Mouse (Mus musculus) hindbrain, embryonic 11.5 days (tissue): ENCODE measurements around the gene Tgfbr3l. TPM values are rescaled to one million over a fixed set of nuclear protein-coding genes. Genes with fewer than 3 reads are reported as not detected.
A peak's percentile ranks its signal among the peaks of the same experiment; 100 is the strongest.

ENCODE experiments used
- ATAC-seq: fragments of 200-750 bp; cut with Nextera tagmentation; 2 replicates; pipeline ENCODE4 v1.8.0; 2017; ENCODE audit warnings: mild to moderate bottlenecking, moderate TSS enrichment, moderate library complexity; ENCODE audit not compliant: low FRiP score
- DNase-seq: peaks from one replicate; pipeline ENCODE4 v3.0.0-alpha.2; 2015; ENCODE audit warnings: low spot score
- H3K27ac ChIP-seq: fragments of 300-500 bp; sonication (generic); 2 replicates; pipeline ENCODE4 v1.5.1; 2014; ENCODE audit warnings: mild to moderate bottlenecking, low read depth, low read length
- H3K27me3 ChIP-seq: fragments of 300-500 bp; sonication (generic); 2 replicates; pipeline ENCODE4 v1.6.1; 2014; ENCODE audit warnings: mild to moderate bottlenecking, low read length, moderate library complexity, mixed read lengths; ENCODE audit not compliant: control insufficient read depth, insufficient read depth
- H3K36me3 ChIP-seq: fragments of 300-500 bp; sonication (generic); 2 replicates; pipeline ENCODE4 v1.6.1; 2014; ENCODE audit warnings: mild to moderate bottlenecking, low read length, moderate library complexity, mixed read lengths; ENCODE audit not compliant: control insufficient read depth, insufficient read depth
- H3K4me1 ChIP-seq: fragments of 300-500 bp; sonication (generic); replicated peaks from 2 replicates; pipeline ENCODE4 v1.6.1; 2014; ENCODE audit warnings: low read length, mixed read lengths; ENCODE audit not compliant: control insufficient read depth, insufficient read depth
- H3K4me2 ChIP-seq: fragments of 300-500 bp; sonication (generic); replicated peaks from 2 replicates; pipeline ENCODE4 v1.6.1; 2014; ENCODE audit warnings: mild to moderate bottlenecking, low read depth, low read length
- H3K4me3 ChIP-seq: fragments of 300-500 bp; sonication (generic); 2 replicates; pipeline ENCODE4 v1.5.1; 2014; ENCODE audit warnings: low read depth, low read length
- H3K9ac ChIP-seq: fragments of 300-500 bp; sonication (generic); 2 replicates; pipeline ENCODE4 v1.6.1; 2014; ENCODE audit warnings: low read depth, low read length
- H3K9me3 ChIP-seq: fragments of 300-500 bp; sonication (generic); 2 replicates; pipeline ENCODE4 v1.6.1; 2016; ENCODE audit warnings: low read length; ENCODE audit not compliant: control insufficient read depth
- WGBS: fragments of 180-500 bp; shearing (Covaris S2); extraction: QIAGEN DNeasy Blood & Tissue Kit; methylation state at CpG from one replicate; pipeline ENCODE4 v1.1.7; 2014; 5-methylcytosine and 5-hydroxymethylcytosine counted together
- polyA plus RNA-seq: library from polyadenylated mRNA; unstranded; fragments of >200 nt; fragmentation: Nextera tagmentation; extraction: Ambion mirVana; gene quantifications from 2 replicates; pipeline ENCODE4 v1.2.1, GENCODE M21; 2014

Gene Tgfbr3l
- polyA plus RNA-seq, 1 experiment from 2014 or later: 2.1 TPM

GRCm38 (mm10) chr8:4226739-4227347 lies 21.2 kb upstream of the Tgfbr3l start, which contains the start of gene Lrrc8e:
Gene Lrrc8e, plus strand, starts transcription at chr8:4226827.
- no peak within 1 kb of the TSS for H3K4me3 ChIP-seq
- H3K9me3 ChIP-seq: no peaks in the 10 kb centered on the region
- no peaks in the 10 kb centered on the region; the same call in 1 of the 2 replicates for H3K4me1 ChIP-seq
- H3K27ac ChIP-seq: no peak within 1 kb of the TSS
- 4% methylated on average over 33 of the region's 33 CpGs for WGBS
- ATAC-seq (peak; percentile 63), DNase-seq (no peak)
- peak within 1 kb of the TSS; percentile 20; the same call in 1 of the 2 replicates for H3K4me2 ChIP-seq
- H3K27me3 ChIP-seq: peaks cover 10% of the 10 kb centered on the region
- H3K36me3 ChIP-seq: no peaks in the 10 kb centered on the region
- no peak within 1 kb of the TSS for H3K9ac ChIP-seq

- Histone ChIP-seq H3K36me3 (no peaks in the 10 kb centered on the region), H3K27ac (no peak overlapping the region), H3K4me3 (no peak overlapping the region), H3K9ac (no peak overlapping the region), H3K4me2 (no peak overlapping the region), H3K27me3 (peaks cover 10% of the 10 kb centered on the region), H3K9me3 (no peaks in the 10 kb centered on the region), H3K4me1 (no peaks in the 10 kb centered on the region; the same call in 1 of the 2 replicates)
- ATAC-seq (no peak), DNase-seq (no peak)
- 87% methylated on average over 4 of the region's 4 CpGs for WGBS
Measured at GRCm38 (mm10) chr8:4227919-4228318, 20.1 kb upstream of the Tgfbr3l start.

DNA sequence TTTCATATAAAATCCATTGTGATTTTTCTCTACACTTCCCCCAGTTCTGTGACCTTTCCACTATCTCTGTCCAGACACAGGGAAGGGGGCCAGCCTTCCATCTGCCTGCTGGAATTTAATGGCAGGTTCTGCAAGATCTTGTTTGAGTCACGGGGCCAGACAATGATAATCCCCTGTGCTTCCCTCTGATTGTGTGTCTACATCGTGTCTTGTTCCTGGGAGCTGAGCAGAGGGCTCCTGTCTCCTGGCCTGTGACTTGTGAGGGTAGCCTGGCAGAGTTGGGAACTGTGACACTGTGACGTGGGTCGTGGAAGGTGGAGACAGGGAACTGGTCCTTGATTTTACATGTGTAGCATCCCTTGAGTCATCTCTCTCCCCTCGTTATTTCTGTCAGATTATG lies 18.2 kb upstream of the Tgfbr3l start:
- 81% methylated on average over 5 of the region's 5 CpGs for WGBS
- no peak overlapping the region for H3K4me2 ChIP-seq
- no peaks in the 10 kb centered on the region for H3K9me3 ChIP-seq
- H3K4me3 ChIP-seq: no peak overlapping the region
- H3K27me3 ChIP-seq: peaks cover 10% of the 10 kb centered on the region
- DNase-seq: no peak
- H3K9ac ChIP-seq: no peak overlapping the region
- ATAC-seq: no peak
- H3K36me3 ChIP-seq: no peaks in the 10 kb centered on the region
- H3K27ac ChIP-seq: no peak overlapping the region
- no peaks in the 10 kb centered on the region; the same call in 1 of the 2 replicates for H3K4me1 ChIP-seq

DNA sequence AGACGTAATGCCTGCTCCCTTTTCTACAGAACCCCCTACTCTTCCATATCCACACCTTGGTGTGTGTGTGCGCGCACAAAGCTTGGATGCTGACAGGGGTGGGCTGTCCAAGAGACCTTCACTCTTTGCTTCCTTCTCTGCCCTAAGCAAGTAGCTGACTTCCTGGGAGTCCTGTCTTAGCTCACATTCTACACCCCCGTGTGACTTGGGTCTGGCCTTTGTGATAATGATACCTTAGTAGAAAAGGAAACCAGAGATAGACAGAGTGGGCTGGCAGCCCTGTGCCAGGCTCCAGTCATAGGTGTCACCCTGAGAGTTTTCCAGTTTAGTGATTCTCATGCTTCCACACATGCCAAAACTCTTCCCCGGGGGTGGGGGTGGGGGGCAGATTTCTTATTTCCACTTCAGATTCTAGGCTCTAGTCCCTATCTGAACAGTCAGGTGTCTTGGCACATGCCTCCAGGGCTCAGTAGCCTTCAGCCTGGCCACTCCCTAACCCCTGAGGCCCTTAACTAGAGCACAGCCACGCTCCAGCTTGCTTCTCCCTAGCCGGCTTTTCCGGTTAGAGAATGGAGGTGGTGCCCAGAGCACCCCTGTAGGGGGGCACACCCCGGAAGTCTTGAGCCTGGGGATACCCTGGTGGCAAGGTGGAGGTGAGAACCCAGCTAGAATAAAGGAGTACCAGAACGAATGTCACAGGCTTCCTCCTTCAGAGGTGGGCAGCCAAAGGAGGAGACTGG lies 17.2 kb upstream of the Tgfbr3l start:
- no peaks in the 10 kb centered on the region for H3K36me3 ChIP-seq
- H3K4me3 ChIP-seq: no peak overlapping the region
- H3K9ac ChIP-seq: no peak overlapping the region
- no peak for ATAC-seq
- H3K4me1 ChIP-seq: no peaks in the 10 kb centered on the region; the same call in 1 of the 2 replicates
- WGBS: 62% methylated on average over 10 of the region's 10 CpGs
- no peak for DNase-seq
- no peak overlapping the region for H3K4me2 ChIP-seq
- no peak overlapping the region for H3K27ac ChIP-seq
- H3K9me3 ChIP-seq: no peaks in the 10 kb centered on the region
- peaks cover 10% of the 10 kb centered on the region for H3K27me3 ChIP-seq

GRCm38 (mm10) chr8:4237814-4238433 lies 10.1 kb upstream of the Tgfbr3l start:
- H3K9me3 ChIP-seq: no peaks in the 10 kb centered on the region
- ATAC-seq (no peak; the same call in 1 of the 2 replicates), DNase-seq (no peak)
- no peaks in the 10 kb centered on the region for H3K27me3 ChIP-seq
- H3K27ac ChIP-seq: peak overlapping the region; percentile 86
- H3K4me1 ChIP-seq: peaks cover 5% of the 10 kb centered on the region
- H3K9ac ChIP-seq: peak overlapping the region; percentile 79
- 21% methylated on average over 15 of the region's 15 CpGs for WGBS
- peak overlapping the region; percentile 80 for H3K4me3 ChIP-seq
- no peaks in the 10 kb centered on the region for H3K36me3 ChIP-seq
- H3K4me2 ChIP-seq: peak overlapping the region; percentile 54

GRCm38 (mm10) chr8:4238434-4239192 lies 9.4 kb upstream of the Tgfbr3l start, which contains the start of the genes Map2k7 and Gm49320:
Gene Map2k7, plus strand, starts transcription at chr8:4238740.
Gene Gm49320, plus strand, starts transcription at chr8:4238865.
- Histone ChIP-seq H3K4me1 (peaks cover 5% of the 10 kb centered on the region), H3K4me3 (peak within 1 kb of the TSS; percentile 80), H3K9ac (peak within 1 kb of the TSS; percentile 79), H3K4me2 (peak within 1 kb of the TSS; percentile 54), H3K27ac (peak within 1 kb of the TSS; percentile 86), H3K27me3 (no peaks in the 10 kb centered on the region), H3K9me3 (no peaks in the 10 kb centered on the region), H3K36me3 (peaks cover 3% of the 10 kb centered on the region; the same call in 1 of the 2 replicates)
- peak; percentile 95 for ATAC-seq
- peak; percentile 100 for DNase-seq
- under 1% methylated on average over 67 of the region's 71 CpGs for WGBS

GRCm38 (mm10) chr8:4239193-4239890 lies 8.7 kb upstream of the Tgfbr3l start:
- peak overlapping the region; percentile 80 for H3K4me3 ChIP-seq
- WGBS: 15% methylated on average over 19 of the region's 19 CpGs
- no peak; the same call in 1 of the 2 replicates for ATAC-seq
- H3K4me2 ChIP-seq: peak overlapping the region; percentile 53
- no peaks in the 10 kb centered on the region for H3K27me3 ChIP-seq
- H3K9me3 ChIP-seq: no peaks in the 10 kb centered on the region
- no peak for DNase-seq
- peaks cover 10% of the 10 kb centered on the region for H3K36me3 ChIP-seq
- peak overlapping the region; percentile 79 for H3K9ac ChIP-seq
- peak overlapping the region; percentile 82 for H3K27ac ChIP-seq
- H3K4me1 ChIP-seq: peaks cover 5% of the 10 kb centered on the region

DNA sequence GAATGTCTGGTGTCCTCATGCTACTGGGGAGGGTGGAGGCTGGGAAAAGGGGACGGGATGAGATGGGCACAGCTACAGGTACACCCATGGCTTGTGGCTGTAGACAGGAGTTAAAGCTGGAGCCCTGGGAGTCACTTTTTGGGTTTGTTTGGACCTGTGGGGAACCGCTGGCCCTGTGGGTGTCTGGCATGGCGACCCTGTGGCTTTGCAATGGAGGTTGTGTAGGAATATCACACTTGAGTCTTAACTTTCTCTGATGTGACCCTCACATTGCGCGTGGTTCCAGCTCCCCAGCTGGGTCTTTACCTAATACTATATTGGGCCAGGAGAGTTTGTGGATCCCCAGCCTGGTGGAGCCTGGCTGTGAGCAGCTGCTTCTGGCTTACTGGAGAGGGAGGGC lies 3.0 kb upstream of the Tgfbr3l start:
- H3K9me3 ChIP-seq: no peaks in the 10 kb centered on the region

More for the DNA sequence above, 3.0 kb upstream of the Tgfbr3l start:
- Histone ChIP-seq H3K27me3 (no peaks in the 10 kb centered on the region), H3K27ac (no peak overlapping the region), H3K9ac (no peak overlapping the region), H3K4me2 (no peak overlapping the region), H3K36me3 (peaks cover 16% of the 10 kb centered on the region), H3K4me3 (no peak overlapping the region), H3K4me1 (peaks cover 4% of the 10 kb centered on the region; the same call in 1 of the 2 replicates)
- 96% methylated on average over 5 of the region's 5 CpGs for WGBS
- no peak for ATAC-seq
- no peak for DNase-seq
